Mouse (Mus musculus) heart, embryonic 13.5 days (tissue): ENCODE data around the gene Cox7b2. TPM values are rescaled to one million over a fixed set of nuclear protein-coding genes. Genes with fewer than 3 reads are reported as not detected.
"Not testable (repeated sequence)": the region's sequence is repeated elsewhere in the genome, so short reads cannot be mapped to it uniquely, and the experiment has no call there.

ENCODE experiments used
- ATAC-seq: fragments of 200-750 bp; cut with Nextera tagmentation; 2 replicates; pipeline ENCODE4 v1.8.0; 2017; ENCODE audit warnings: moderate TSS enrichment; ENCODE audit not compliant: insufficient number of reproducible peaks, low FRiP score, low TSS enrichment; ENCODE audit errors: extremely low read depth
- H3K27ac ChIP-seq: fragments of 300-500 bp; sonication (generic); replicated peaks from 2 replicates; pipeline ENCODE4 v1.5.1; 2015; ENCODE audit warnings: moderate library complexity, mild to moderate bottlenecking, inconsistent platforms
- H3K27me3 ChIP-seq: fragments of 300-500 bp; sonication (generic); replicated peaks from 2 replicates; pipeline ENCODE4 v1.6.1; 2015; ENCODE audit warnings: mild to moderate bottlenecking, inconsistent platforms
- H3K36me3 ChIP-seq: fragments of 300-500 bp; sonication (generic); 2 replicates; pipeline ENCODE4 v1.6.1; 2015; ENCODE audit warnings: mild to moderate bottlenecking, inconsistent platforms
- H3K4me1 ChIP-seq: fragments of 300-500 bp; sonication (generic); 2 replicates; pipeline ENCODE4 v1.6.1; 2015; ENCODE audit warnings: inconsistent platforms
- H3K4me2 ChIP-seq: fragments of 300-500 bp; sonication (generic); 2 replicates; pipeline ENCODE4 v1.6.1; 2015; ENCODE audit warnings: inconsistent platforms, mild to moderate bottlenecking, moderate library complexity
- H3K4me3 ChIP-seq: fragments of 300-500 bp; sonication (generic); 2 replicates; pipeline ENCODE4 v1.5.1; 2015; ENCODE audit warnings: moderate library complexity, mild to moderate bottlenecking, inconsistent platforms
- H3K9ac ChIP-seq: fragments of 300-500 bp; sonication (generic); 2 replicates; pipeline ENCODE4 v1.6.1; 2015; ENCODE audit warnings: inconsistent platforms, mild to moderate bottlenecking, moderate library complexity
- H3K9me3 ChIP-seq: fragments of 300-500 bp; sonication (generic); 2 replicates; pipeline ENCODE4 v1.6.1; 2016; ENCODE audit warnings: inconsistent platforms
- WGBS: fragments of 180-500 bp; shearing (Covaris S2); methylation state at CpG from one replicate; pipeline ENCODE4 v1.1.7; 2015; ENCODE audit warnings: mixed read lengths; 5-methylcytosine and 5-hydroxymethylcytosine counted together
- polyA plus RNA-seq: library from polyadenylated mRNA; unstranded; fragments of >200 nt; fragmentation: Nextera tagmentation; extraction: Ambion mirVana; gene quantifications from 2 replicates; pipeline ENCODE4 v1.2.1, GENCODE M21; 2015

Gene Cox7b2
- polyA plus RNA-seq = 0.41 and 0.79 TPM in 2 replicates

GRCm38 (mm10) chr5:71548079-71548478 lies at the start of gene Cox7b2:
Gene Cox7b2 (minus strand): TSS chr5:71548205.
- Histone ChIP-seq H3K36me3 (no peaks in the 10 kb centered on the region), H3K4me3 (no peak within 1 kb of the TSS)

GRCm38 (mm10) chr5:71595321-71595720 lies 47.3 kb upstream of the Cox7b2 start:
- no peak overlapping the region for H3K9ac ChIP-seq
- no peak overlapping the region for H3K27ac ChIP-seq
- H3K36me3 ChIP-seq = no peaks in the 10 kb centered on the region
- WGBS = 55% methylated on average over 2 of the region's 2 CpGs
- H3K4me2 ChIP-seq = no peak overlapping the region
- H3K4me3 ChIP-seq = no peak overlapping the region
- H3K27me3 ChIP-seq = no peaks in the 10 kb centered on the region
- ATAC-seq = no peak
- peaks cover 14% of the 10 kb centered on the region for H3K4me1 ChIP-seq
- no peaks in the 10 kb centered on the region for H3K9me3 ChIP-seq

More at GRCm38 (mm10) chr5:71548079-71548478, at the start of gene Cox7b2:
- ATAC-seq = no peak
- WGBS = 86% methylated on average over 10 of the region's 10 CpGs
- Histone ChIP-seq H3K4me1 (no peaks in the 10 kb centered on the region), H3K9me3 (no peaks in the 10 kb centered on the region), H3K4me2 (no peak within 1 kb of the TSS), H3K9ac (no peak within 1 kb of the TSS), H3K27me3 (no peaks in the 10 kb centered on the region), H3K27ac (no peak within 1 kb of the TSS)

GRCm38 (mm10) chr5:71593745-71594255 lies 45.8 kb upstream of the Cox7b2 start:
- no peak overlapping the region for H3K4me2 ChIP-seq
- no peak overlapping the region for H3K9ac ChIP-seq
- H3K36me3 ChIP-seq = no peaks in the 10 kb centered on the region
- H3K4me3 ChIP-seq = no peak overlapping the region
- 80% methylated on average over 2 of the region's 2 CpGs for WGBS
- no peaks in the 10 kb centered on the region for H3K27me3 ChIP-seq
- H3K27ac ChIP-seq = no peak overlapping the region
- H3K4me1 ChIP-seq = peaks cover 14% of the 10 kb centered on the region
- no peaks in the 10 kb centered on the region for H3K9me3 ChIP-seq
- no peak for ATAC-seq

- Histone ChIP-seq H3K4me3 (no peak overlapping the region), H3K27ac (no peak overlapping the region), H3K9ac (no peak overlapping the region), H3K27me3 (no peaks in the 10 kb centered on the region), H3K9me3 (no peaks in the 10 kb centered on the region), H3K4me2 (no peak overlapping the region), H3K36me3 (no peaks in the 10 kb centered on the region), H3K4me1 (no peaks in the 10 kb centered on the region)
- WGBS = 76% methylated on average over 9 of the region's 9 CpGs
- ATAC-seq = no peak
Observed at GRCm38 (mm10) chr5:71571646-71572237, 23.7 kb upstream of the Cox7b2 start.

- H3K36me3 ChIP-seq = no peaks in the 10 kb centered on the region
- no peak overlapping the region for H3K9ac ChIP-seq
- no peak for ATAC-seq
- H3K4me3 ChIP-seq = no peak overlapping the region
- no peaks in the 10 kb centered on the region for H3K9me3 ChIP-seq
- no peaks in the 10 kb centered on the region for H3K4me1 ChIP-seq
- H3K4me2 ChIP-seq = no peak overlapping the region
- H3K27ac ChIP-seq = no peak overlapping the region
- H3K27me3 ChIP-seq = no peaks in the 10 kb centered on the region
Observed at GRCm38 (mm10) chr5:71545554-71545953, 2.5 kb downstream of the Cox7b2 start.

- H3K36me3 ChIP-seq, H3K4me1 ChIP-seq, H3K9ac ChIP-seq, H3K27ac ChIP-seq, ATAC-seq, H3K27me3 ChIP-seq, H3K9me3 ChIP-seq: not testable (repeated sequence)
- 56% methylated on average over 10 of the region's 15 CpGs for WGBS
- 0 out of 2 replicates have a peak overlapping the region, but pooled peaks have one; percentile 35 for H3K4me2 ChIP-seq
- peak overlapping the region; percentile 16; the same call in 1 of the 2 replicates for H3K4me3 ChIP-seq
Observed at GRCm38 (mm10) chr5:71525486-71525885, 22.5 kb downstream of the Cox7b2 start.

- WGBS = 16% methylated on average over 6 of the region's 6 CpGs
- H3K27me3 ChIP-seq = no peaks in the 10 kb centered on the region
- H3K4me3 ChIP-seq = no peak overlapping the region
Observed at GRCm38 (mm10) chr5:71502058-71502678, 45.8 kb downstream of the Cox7b2 start.

GRCm38 (mm10) chr5:71495621-71496020 lies 52.4 kb downstream of the Cox7b2 start:
- H3K27ac ChIP-seq = no peak overlapping the region
- 27% methylated on average over 5 of the region's 5 CpGs for WGBS

More at GRCm38 (mm10) chr5:71502058-71502678, 45.8 kb downstream of the Cox7b2 start:
- peak overlapping the region; percentile 35; the same call in 1 of the 2 replicates for H3K4me2 ChIP-seq
- H3K27ac ChIP-seq = no peak overlapping the region
- no peaks in the 10 kb centered on the region for H3K36me3 ChIP-seq
- ATAC-seq = no peak
- H3K9ac ChIP-seq = no peak overlapping the region
- no peaks in the 10 kb centered on the region for H3K9me3 ChIP-seq
- H3K4me1 ChIP-seq = 0 out of 2 replicates have a peak, but pooled peaks cover 2% of the 10 kb centered on the region

GRCm38 (mm10) chr5:71456957-71457356 lies 91.0 kb downstream of the Cox7b2 start:
- Histone ChIP-seq H3K36me3 (no peaks in the 10 kb centered on the region), H3K4me1 (no peaks in the 10 kb centered on the region), H3K4me3 (no peak overlapping the region), H3K9ac (no peak overlapping the region), H3K4me2 (no peak overlapping the region), H3K9me3 (no peaks in the 10 kb centered on the region), H3K27me3 (no peaks in the 10 kb centered on the region), H3K27ac (no peak overlapping the region)
- WGBS = 47% methylated on average over 3 of the region's 3 CpGs
- no peak for ATAC-seq

More at GRCm38 (mm10) chr5:71495621-71496020, 52.4 kb downstream of the Cox7b2 start:
- no peak overlapping the region for H3K9ac ChIP-seq
- H3K4me2 ChIP-seq = peak overlapping the region; percentile 29
- no peaks in the 10 kb centered on the region for H3K36me3 ChIP-seq
- ATAC-seq = no peak
- no peaks in the 10 kb centered on the region for H3K9me3 ChIP-seq
- H3K4me1 ChIP-seq = 0 out of 2 replicates have a peak, but pooled peaks cover 9% of the 10 kb centered on the region
- no peak overlapping the region for H3K4me3 ChIP-seq
- no peaks in the 10 kb centered on the region for H3K27me3 ChIP-seq

GRCm38 (mm10) chr5:71440174-71440573 lies 107.8 kb downstream of the Cox7b2 start:
- Histone ChIP-seq H3K9ac (no peak overlapping the region), H3K27me3 (no peaks in the 10 kb centered on the region), H3K4me2 (no peak overlapping the region), H3K27ac (no peak overlapping the region), H3K36me3 (no peaks in the 10 kb centered on the region), H3K4me1 (no peaks in the 10 kb centered on the region), H3K4me3 (no peak overlapping the region), H3K9me3 (no peaks in the 10 kb centered on the region)
- ATAC-seq = no peak
- 73% methylated on average over 6 of the region's 6 CpGs for WGBS
